8 mouse cellular contexts compared by ENCODE assay signal in genomic region chr2:118779065-118779464, GRCm38 (mm10). TPM values are rescaled to one million over a fixed set of nuclear protein-coding genes. Genes with fewer than 3 reads are reported as not detected.
A peak's percentile ranks its signal among the peaks of the same experiment; 100 is the strongest.
DNase-seq lines count a peak whose midpoint lies in the region; ATAC-seq lines count a peak whose summit lies in the region.

No protein-coding gene starts in this region.

- DNase-seq in heart, adult 9 months (ENCODE audit: low spot score in 2 of 2): no peak
- DNase-seq in adipocyte (ENCODE audit: low spot score): peak; percentile 31
- DNase-seq in midbrain, embryonic 11.5 days (ENCODE audit: low spot score, missing footprints): no peak
- no peak for DNase-seq in left cerebral cortex, adult 8-10 months (ENCODE audit: low spot score in 2 of 2)
- no peak for DNase-seq in retina, embryonic 14.5 days (ENCODE audit: low spot score)
- no peak for DNase-seq in adrenal gland, adult (ENCODE audit: inconsistent age in 2 of 2, low spot score in 1 of 2)

- 0 out of 2 replicates have a peak overlapping the region, but pooled peaks have one; percentile 0 for H3K27ac ChIP-seq in heart, embryonic 13.5 days (replicated peaks)
- peak overlapping the region; percentile 65 for H3K27ac ChIP-seq in forebrain, embryonic 15.5 days (replicated peaks)
- H3K27ac ChIP-seq in midbrain, embryonic 11.5 days (ENCODE audit: low read depth, low read length): no peak overlapping the region

- peak overlapping the region; percentile 47 for H3K4me3 ChIP-seq in heart, embryonic 13.5 days
- peak overlapping the region; percentile 46 for H3K4me3 ChIP-seq in forebrain, embryonic 15.5 days
- peak overlapping the region; percentile 36 for H3K4me3 ChIP-seq in midbrain, embryonic 11.5 days (ENCODE audit: low read depth, low read length)

- 10% methylated on average over 10 of the region's 10 CpGs for WGBS in heart, embryonic 13.5 days
- 8% methylated on average over 10 of the region's 10 CpGs for WGBS in forebrain, embryonic 15.5 days
- WGBS in midbrain, embryonic 11.5 days: 8% methylated on average over 10 of the region's 10 CpGs

- peaks cover 38% of the 10 kb centered on the region for H3K27me3 ChIP-seq in heart, embryonic 13.5 days (replicated peaks)
- H3K27me3 ChIP-seq in forebrain, embryonic 15.5 days: no peaks in the 10 kb centered on the region
- H3K27me3 ChIP-seq in midbrain, embryonic 11.5 days (ENCODE audit: control insufficient read depth, insufficient read depth, low read length): no peaks in the 10 kb centered on the region

- H3K4me1 ChIP-seq in heart, embryonic 13.5 days: peaks cover 24% of the 10 kb centered on the region
- peaks cover 37% of the 10 kb centered on the region for H3K4me1 ChIP-seq in forebrain, embryonic 15.5 days
- peaks cover 6% of the 10 kb centered on the region for H3K4me1 ChIP-seq in midbrain, embryonic 11.5 days (ENCODE audit: control insufficient read depth, insufficient read depth, low read length)

- peak overlapping the region; percentile 63 for H3K9ac ChIP-seq in heart, embryonic 13.5 days
- H3K9ac ChIP-seq in forebrain, embryonic 15.5 days (replicated peaks): peak overlapping the region; percentile 51
- H3K9ac ChIP-seq in midbrain, embryonic 11.5 days (ENCODE audit: low read length): peak overlapping the region; percentile 46

- H3K36me3 ChIP-seq in heart, embryonic 13.5 days: no peaks in the 10 kb centered on the region
- H3K36me3 ChIP-seq in forebrain, embryonic 15.5 days: no peaks in the 10 kb centered on the region
- no peaks in the 10 kb centered on the region for H3K36me3 ChIP-seq in midbrain, embryonic 11.5 days (ENCODE audit: control insufficient read depth, insufficient read depth, low read length)

- peak overlapping the region; percentile 78 for H3K4me2 ChIP-seq in heart, embryonic 13.5 days
- H3K4me2 ChIP-seq in forebrain, embryonic 15.5 days (replicated peaks): peak overlapping the region; percentile 62
- H3K4me2 ChIP-seq in midbrain, embryonic 11.5 days: peak overlapping the region; percentile 46

- ATAC-seq in heart, embryonic 13.5 days (ENCODE audit: extremely low read depth, insufficient number of reproducible peaks, low FRiP score, low TSS enrichment): no peak
- peak; percentile 14 for ATAC-seq in forebrain, embryonic 15.5 days (replicated peaks)
- peak; percentile 22; the same call in 1 of the 2 replicates for ATAC-seq in midbrain, embryonic 11.5 days (ENCODE audit: low FRiP score)

- H3K9me3 ChIP-seq in heart, embryonic 13.5 days: no peaks in the 10 kb centered on the region
- H3K9me3 ChIP-seq in forebrain, embryonic 15.5 days: no peaks in the 10 kb centered on the region
- H3K9me3 ChIP-seq in midbrain, embryonic 11.5 days (ENCODE audit: control insufficient read depth, low read length): no peaks in the 10 kb centered on the region

RNA-seq across cellular contexts. Expression of gene Disp2, which starts 0.5 kb away (rescaled TPM):
- 0.17 and 0.24 TPM in 2 replicates for polyA plus RNA-seq in heart, embryonic 13.5 days (2015; fragmentation: Nextera tagmentation; extraction: Ambion mirVana)
- polyA plus RNA-seq in forebrain, embryonic 15.5 days (2015; fragmentation: Nextera tagmentation; extraction: Ambion mirVana): 24.2 and 25.8 TPM in 2 replicates
- 7.8 and 8.0 TPM in 2 replicates for polyA plus RNA-seq in midbrain, embryonic 11.5 days (2014; fragmentation: Nextera tagmentation; extraction: Ambion mirVana)
- total RNA-seq in left cerebral cortex, adult 8-10 months (2022): 100 to 1,000 TPM; 179 to 192 (median 185) TPM

RNA-seq across cellular contexts. Expression of gene Phgr1, which starts 6.5 kb away (rescaled TPM):
- not detected in 2 replicates for polyA plus RNA-seq in heart, embryonic 13.5 days (2015; fragmentation: Nextera tagmentation; extraction: Ambion mirVana)
- polyA plus RNA-seq in forebrain, embryonic 15.5 days (2015; fragmentation: Nextera tagmentation; extraction: Ambion mirVana): not detected in 2 replicates
- polyA plus RNA-seq in midbrain, embryonic 11.5 days (2014; fragmentation: Nextera tagmentation; extraction: Ambion mirVana): not detected in 2 replicates
- total RNA-seq in left cerebral cortex, adult 8-10 months (2022): not detected

RNA-seq across cellular contexts. Expression of gene Ccdc9b, which starts 16.6 kb away (rescaled TPM):
- polyA plus RNA-seq in heart, embryonic 13.5 days (2015; fragmentation: Nextera tagmentation; extraction: Ambion mirVana): 2.2 and 2.9 TPM in 2 replicates
- polyA plus RNA-seq in forebrain, embryonic 15.5 days (2015; fragmentation: Nextera tagmentation; extraction: Ambion mirVana): 1.3 and 1.6 TPM in 2 replicates
- 0.86 and 0.92 TPM in 2 replicates for polyA plus RNA-seq in midbrain, embryonic 11.5 days (2014; fragmentation: Nextera tagmentation; extraction: Ambion mirVana)
- 1 to 10 TPM; 4.2 to 6.3 (median 5.7) TPM for total RNA-seq in left cerebral cortex, adult 8-10 months (2022)

RNA-seq across cellular contexts. Expression of gene Inafm2, which starts 33.5 kb away (rescaled TPM):
- 36.2 and 38.3 TPM in 2 replicates for polyA plus RNA-seq in heart, embryonic 13.5 days (2015; fragmentation: Nextera tagmentation; extraction: Ambion mirVana)
- polyA plus RNA-seq in forebrain, embryonic 15.5 days (2015; fragmentation: Nextera tagmentation; extraction: Ambion mirVana): 25.3 and 27.2 TPM in 2 replicates
- 36.0 and 39.9 TPM in 2 replicates for polyA plus RNA-seq in midbrain, embryonic 11.5 days (2014; fragmentation: Nextera tagmentation; extraction: Ambion mirVana)
- 10 to 100 TPM; 45.3 to 49.6 (median 47.4) TPM for total RNA-seq in left cerebral cortex, adult 8-10 months (2022)

RNA-seq across cellular contexts. Expression of gene Knstrn, which starts 34.7 kb away (rescaled TPM):
- 100 and 115 TPM in 2 replicates for polyA plus RNA-seq in heart, embryonic 13.5 days (2015; fragmentation: Nextera tagmentation; extraction: Ambion mirVana)
- 59.0 and 69.4 TPM in 2 replicates for polyA plus RNA-seq in forebrain, embryonic 15.5 days (2015; fragmentation: Nextera tagmentation; extraction: Ambion mirVana)
- polyA plus RNA-seq in midbrain, embryonic 11.5 days (2014; fragmentation: Nextera tagmentation; extraction: Ambion mirVana): 201 and 203 TPM in 2 replicates
- total RNA-seq in left cerebral cortex, adult 8-10 months (2022): 1 to 10 TPM in 3 of 4 experiments, under 1 TPM in 1; 0.97 to 1.9 (median 1.5) TPM
